Mouse (Mus musculus) layer of hippocampus, postnatal 25 days (tissue): ENCODE results near the gene Lrrc37a. TPM values are rescaled to one million over a fixed set of nuclear protein-coding genes. Genes with fewer than 3 reads are reported as not detected.

Experiments used
- DNase-seq, 2 experiments: peaks; one replicate each; pipeline ENCODE4 v3.0.0; 2022; ENCODE audit warnings: mixed read lengths in 2 of 2, low spot score in 1 of 2; ENCODE audit errors: extremely low spot score in 1 of 2
- total RNA-seq, 2 experiments: library from RNA; stranded (reverse); gene quantifications; 2 replicates each; pipeline ENCODE4 v1.2.3; 2021

The Lrrc37a gene
- total RNA-seq, 2 experiments from 2014 or later: not detected

GRCm38 (mm10) chr11:103402198-103402597 lies 102.2 kb downstream of the Lrrc37a start:
- no peak for DNase-seq

Other genes with a start within 250 kb of the Lrrc37a start
- 1 to 10 TPM; 3.0 to 3.7 TPM for gene Map3k14, start 237.1 kb downstream of the Lrrc37a start, total RNA-seq
- 1 to 10 TPM; 8.6 to 9.3 TPM for gene Arhgap27, start 140.9 kb downstream of the Lrrc37a start, total RNA-seq
- 10 to 100 TPM; 16.4 to 17.6 TPM for gene Plekhm1, start 91.9 kb downstream of the Lrrc37a start, total RNA-seq
- not detected for gene Gm884, start 116.5 kb upstream of the Lrrc37a start, total RNA-seq
- not detected for gene Lyzl6, start 134.3 kb upstream of the Lrrc37a start, total RNA-seq
- gene Rprml, start 145.0 kb upstream of the Lrrc37a start, total RNA-seq: 100 to 1,000 TPM; 117 to 122 TPM
- 10 to 100 TPM; 68.3 to 71.6 TPM for gene Gosr2, start 193.3 kb upstream of the Lrrc37a start, total RNA-seq
- gene Wnt9b, start 245.2 kb upstream of the Lrrc37a start, total RNA-seq: under 1 TPM; 0.42 to 0.62 TPM